Mouse (Mus musculus) kidney, adult 11 months (tissue): ENCODE data around the gene Vmn2r22.
"Not testable (repeated sequence)": the region's sequence is repeated elsewhere in the genome, so short reads cannot be mapped to it uniquely, and the experiment has no call there.

Source experiments
- DNase-seq: peaks from one replicate; pipeline ENCODE4 v3.0.0; 2022

Gene Vmn2r22

DNA sequence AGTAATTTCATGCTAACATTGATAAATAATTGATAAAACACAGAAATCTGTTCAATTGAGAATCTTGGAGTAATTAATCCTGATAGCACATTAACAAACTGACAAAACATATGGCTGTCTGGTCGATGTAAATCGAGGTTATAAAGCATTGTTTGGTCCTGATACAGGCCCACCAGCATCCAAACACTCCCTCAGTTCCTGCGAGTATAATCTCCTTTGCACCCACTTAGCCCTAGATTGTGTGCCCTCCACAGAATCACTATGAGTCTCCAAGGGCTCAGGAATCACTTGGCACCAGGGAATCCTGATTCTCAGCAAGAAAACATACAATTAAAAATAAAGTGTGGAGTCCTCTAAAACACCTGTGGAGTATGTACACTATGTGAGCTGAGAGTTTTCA, at the start of gene Vmn2r22:
Gene Vmn2r22, minus strand, starts transcription at position 101 of the 400 bp plus-strand sequence.
- not testable (repeated sequence) for DNase-seq

DNA sequence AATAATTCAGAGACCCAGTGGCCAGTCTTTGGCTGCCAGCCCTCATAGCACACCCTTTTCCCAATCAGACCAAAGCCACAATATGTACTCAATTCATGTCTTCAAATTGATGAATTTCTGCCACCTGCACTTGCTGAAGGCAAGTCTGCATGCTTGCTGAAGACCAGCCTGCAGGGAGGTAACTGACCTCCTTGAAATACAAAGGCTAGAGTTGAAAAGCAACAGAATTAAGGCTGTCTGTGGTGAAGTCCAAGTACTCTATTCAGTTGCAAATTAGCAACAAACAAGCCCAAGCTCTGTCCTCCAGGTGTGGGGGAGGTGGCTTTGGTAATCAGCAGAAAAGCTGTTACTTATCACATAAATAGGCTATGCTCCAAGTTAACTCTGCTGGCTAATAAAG, 46.7 kb upstream of the Vmn2r22 start:
- no peak for DNase-seq

DNA sequence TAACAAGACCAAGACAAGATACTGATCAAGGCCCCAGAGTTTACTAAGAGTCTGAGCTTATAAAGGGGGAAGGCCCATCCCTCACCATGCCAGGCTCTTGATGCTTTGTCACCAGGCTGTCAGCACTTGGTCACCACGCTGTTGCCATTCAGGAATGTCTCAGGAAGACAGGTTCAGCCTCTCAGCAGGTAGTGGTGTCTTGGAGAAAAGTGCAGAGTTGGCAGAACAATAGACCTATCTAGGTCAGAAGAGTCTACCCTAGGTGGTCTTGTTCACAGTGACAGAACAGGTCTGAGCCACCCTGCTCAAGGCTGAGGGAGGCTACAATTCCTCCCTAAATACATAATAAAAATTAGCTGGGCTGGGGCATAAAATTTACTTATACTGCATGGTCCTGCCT, 46.1 kb upstream of the Vmn2r22 start:
- DNase-seq: not testable (repeated sequence)

DNA sequence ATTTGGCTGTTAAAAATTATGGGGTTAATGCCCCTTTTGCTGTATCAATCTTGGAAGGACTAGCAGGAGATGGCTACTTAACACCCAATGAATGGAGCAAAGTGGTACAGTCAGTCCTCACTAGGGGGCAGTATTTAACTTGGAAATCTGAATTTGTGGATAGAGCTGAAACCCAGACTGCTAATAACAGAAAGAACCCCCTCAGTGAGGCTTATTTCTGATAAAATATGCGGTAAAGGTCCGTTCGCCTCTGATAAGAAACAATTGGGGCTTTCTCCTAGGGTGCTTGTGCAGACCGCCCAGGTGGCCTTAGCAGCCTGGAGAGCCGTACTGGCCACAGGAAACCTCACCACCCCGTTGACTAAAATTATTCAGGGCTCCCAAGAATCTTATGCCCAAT, 6.5 kb upstream of the Vmn2r22 start:
- DNase-seq: no peak

DNA sequence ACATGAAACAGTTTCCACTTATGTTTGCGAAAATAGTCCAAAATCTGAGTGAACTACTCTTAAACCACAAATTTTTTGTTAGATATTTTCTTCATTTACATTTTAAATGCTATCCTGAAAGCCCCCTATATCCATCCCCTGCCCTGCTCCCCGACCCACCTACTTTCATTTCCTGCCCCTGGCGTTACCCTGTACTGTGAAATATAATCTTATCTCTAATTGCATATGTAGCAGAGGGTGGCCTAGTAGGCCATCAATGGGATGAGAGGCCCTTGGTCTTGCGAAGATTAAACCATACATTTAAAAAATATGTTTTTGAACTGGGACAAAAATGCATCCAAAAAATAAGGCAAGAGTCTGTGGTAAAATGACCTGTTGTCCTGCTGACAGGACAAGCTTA, 11.1 kb downstream of the Vmn2r22 start:
- DNase-seq: not testable (repeated sequence)

DNA sequence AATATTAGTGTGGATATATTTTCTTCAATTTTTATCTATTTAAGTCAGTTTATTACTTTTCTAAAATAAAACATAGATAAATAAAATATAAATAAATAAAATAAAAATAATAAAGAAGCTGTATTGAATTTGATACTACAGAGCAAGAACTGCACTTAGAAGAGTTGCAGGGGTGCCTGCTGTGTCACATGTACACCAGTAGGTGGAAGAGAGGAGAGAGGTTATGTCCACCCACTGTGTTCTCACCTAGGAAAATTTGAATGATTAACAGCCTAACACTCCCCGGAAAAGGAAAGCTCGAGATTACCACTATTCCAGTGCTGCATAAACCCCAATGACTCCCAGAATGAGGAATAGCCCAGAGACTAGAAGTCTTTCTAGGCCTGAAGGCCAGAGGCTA, 26.7 kb downstream of the Vmn2r22 start:
- DNase-seq: not testable (repeated sequence)

DNA sequence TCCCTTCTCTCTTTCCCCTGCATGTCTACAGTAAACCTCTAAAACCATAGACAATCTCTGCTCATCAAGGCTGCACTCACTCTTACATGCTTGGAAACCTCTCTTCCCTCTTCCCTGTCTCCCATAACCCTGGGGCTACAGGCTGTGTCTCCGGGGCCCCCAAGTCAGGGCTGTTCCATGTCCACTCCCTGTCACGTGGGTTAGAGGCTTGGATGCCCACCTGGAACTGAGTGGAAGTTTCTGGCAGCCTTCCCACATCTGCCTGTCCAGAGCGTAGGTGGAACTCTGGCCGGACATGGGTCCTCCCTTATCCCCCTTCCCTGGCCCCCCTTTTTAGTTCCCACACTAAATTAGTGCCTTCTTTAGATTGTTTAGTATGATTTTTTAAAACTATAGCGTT, 62.2 kb downstream of the Vmn2r22 start:
- DNase-seq: not testable (repeated sequence)

DNA sequence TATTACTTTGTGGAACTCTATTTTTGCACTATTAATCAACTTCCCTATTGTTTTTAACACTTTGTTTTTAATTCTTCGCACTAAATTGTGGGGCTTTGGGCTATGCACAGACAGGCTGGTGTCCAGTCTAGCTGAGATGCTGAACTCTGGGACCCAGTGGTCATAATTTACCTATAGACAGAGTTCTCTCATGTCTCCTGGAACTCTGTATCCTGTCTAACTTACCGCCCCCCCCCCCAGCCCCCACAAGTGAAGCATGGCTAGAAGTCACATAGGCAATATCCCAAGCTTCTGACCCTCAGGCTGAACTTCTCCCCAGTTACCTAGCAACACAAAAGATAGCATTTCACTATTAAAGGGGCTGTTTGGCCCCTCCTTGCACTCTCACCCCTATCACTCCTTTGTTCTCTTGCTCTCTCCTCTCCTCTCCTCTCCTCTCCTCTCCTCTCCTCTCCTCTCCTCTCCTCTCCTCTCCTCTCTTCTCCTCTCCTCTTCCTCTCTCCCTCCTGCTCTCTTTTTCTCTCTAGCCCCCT, 62.7 kb downstream of the Vmn2r22 start:
- not testable (repeated sequence) for DNase-seq

DNA sequence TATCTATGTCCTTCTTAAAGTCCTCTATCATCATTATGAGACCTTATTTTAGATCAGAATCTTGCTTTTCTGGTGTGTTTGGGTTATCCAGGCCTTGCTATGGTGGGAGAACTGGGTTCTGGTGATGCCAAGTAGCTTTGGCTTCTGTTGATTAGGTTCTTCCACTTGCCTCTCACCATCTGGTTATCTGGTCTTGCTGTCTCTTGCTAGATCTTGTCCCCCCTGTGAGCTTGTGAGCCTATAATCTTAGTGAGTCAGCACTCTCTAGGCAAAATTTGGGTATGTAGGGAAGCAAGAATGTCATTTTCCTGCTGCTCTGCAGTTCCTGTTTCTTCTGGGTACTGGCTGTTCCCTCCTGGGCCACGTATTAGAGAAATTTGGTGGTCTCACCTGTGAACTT, 66.5 kb downstream of the Vmn2r22 start:
- not testable (repeated sequence) for DNase-seq

DNA sequence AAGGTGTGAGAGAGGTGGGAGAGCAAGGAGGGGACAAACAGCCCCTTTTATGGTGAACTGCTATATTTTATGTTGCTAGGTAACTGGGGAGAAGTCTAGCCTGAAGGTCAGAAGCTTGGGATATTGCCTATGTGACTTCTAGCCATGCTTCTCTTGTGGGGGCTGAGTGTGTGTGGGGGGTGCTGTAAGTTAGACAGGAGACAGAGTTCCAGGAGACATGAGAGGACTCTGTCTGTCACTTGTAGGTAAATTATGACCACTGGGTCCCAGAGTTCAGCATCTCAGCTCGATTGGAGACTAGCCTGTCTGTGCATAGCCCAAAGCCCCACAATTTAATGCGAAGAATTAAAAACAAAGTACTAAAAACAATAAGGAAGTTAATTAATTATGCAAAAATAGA, 75.8 kb downstream of the Vmn2r22 start:
- not testable (repeated sequence) for DNase-seq
